Mouse (Mus musculus): ENCODE measurements around the gene Mark2. TPM values are rescaled to one million over a fixed set of nuclear protein-coding genes. Genes with fewer than 3 reads are reported as not detected.

The Mark2 gene
- polyA plus RNA-seq, 1 experiment from 2014 or later = 51.9 TPM

- ATAC-seq (ENCODE audit: low FRiP score, low TSS enrichment) = no peak
- H3K36me3 ChIP-seq (ENCODE audit: control insufficient read depth, insufficient read depth, low read length) = no peaks in the 10 kb centered on the region
- H3K9me3 ChIP-seq (ENCODE audit: control insufficient read depth, low read length) = no peaks in the 10 kb centered on the region
- H3K27me3 ChIP-seq (ENCODE audit: control insufficient read depth, insufficient read depth, low read length) = no peaks in the 10 kb centered on the region
- H3K4me2 ChIP-seq (replicated peaks; ENCODE audit: low read depth, low read length) = no peak overlapping the region
- H3K4me3 ChIP-seq (ENCODE audit: low read length) = no peak overlapping the region
- H3K9ac ChIP-seq (ENCODE audit: low read depth, low read length) = no peak overlapping the region
- WGBS = 75% methylated on average over 8 of the region's 8 CpGs
- H3K27ac ChIP-seq (ENCODE audit: low read depth, low read length) = no peak overlapping the region; the same call in 1 of the 2 replicates
- H3K4me1 ChIP-seq (ENCODE audit: control insufficient read depth, insufficient read depth, low read length) = peaks cover 27% of the 10 kb centered on the region
Measured at GRCm38 (mm10) chr19:7314976-7315586, 26.6 kb downstream of the Mark2 start.

DNA sequence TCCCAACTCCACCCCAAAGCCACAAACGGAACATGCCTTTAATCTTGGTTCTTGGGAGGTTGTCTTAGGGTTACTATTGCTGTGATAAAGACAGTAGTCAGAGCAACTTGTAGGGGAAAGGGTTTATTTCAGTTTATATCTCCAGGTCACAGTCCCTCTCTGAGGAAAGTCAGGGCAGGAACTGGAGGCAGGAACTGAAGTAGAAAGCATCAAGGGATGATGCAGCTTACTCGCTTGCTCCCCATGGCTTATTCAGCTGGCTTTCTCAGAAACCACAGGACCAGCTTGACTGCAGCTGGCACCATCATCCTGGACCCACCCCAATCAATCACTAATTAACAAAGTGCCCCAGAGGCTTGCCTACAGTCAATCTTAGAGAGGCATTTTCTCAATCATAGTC lies 28.0 kb downstream of the Mark2 start:
- Histone ChIP-seq H3K4me3 (ENCODE audit: low read length) (no peak overlapping the region), H3K27ac (ENCODE audit: low read depth, low read length) (no peak overlapping the region), H3K9ac (ENCODE audit: low read depth, low read length) (no peak overlapping the region), H3K9me3 (ENCODE audit: control insufficient read depth, low read length) (no peaks in the 10 kb centered on the region), H3K36me3 (ENCODE audit: control insufficient read depth, insufficient read depth, low read length) (no peaks in the 10 kb centered on the region), H3K27me3 (ENCODE audit: control insufficient read depth, insufficient read depth, low read length) (no peaks in the 10 kb centered on the region), H3K4me1 (ENCODE audit: control insufficient read depth, insufficient read depth, low read length) (peaks cover 41% of the 10 kb centered on the region), H3K4me2 (replicated peaks; ENCODE audit: low read depth, low read length) (no peak overlapping the region)
- ATAC-seq (ENCODE audit: low FRiP score, low TSS enrichment) = no peak
- 84% methylated on average over 2 of the region's 2 CpGs for WGBS

GRCm38 (mm10) chr19:7311306-7311705 lies 30.4 kb downstream of the Mark2 start:
- Histone ChIP-seq H3K9ac (ENCODE audit: low read depth, low read length) (no peak overlapping the region), H3K4me2 (replicated peaks; ENCODE audit: low read depth, low read length) (no peak overlapping the region), H3K4me1 (ENCODE audit: control insufficient read depth, insufficient read depth, low read length) (peaks cover 63% of the 10 kb centered on the region), H3K9me3 (ENCODE audit: control insufficient read depth, low read length) (no peaks in the 10 kb centered on the region), H3K36me3 (ENCODE audit: control insufficient read depth, insufficient read depth, low read length) (no peaks in the 10 kb centered on the region), H3K27me3 (ENCODE audit: control insufficient read depth, insufficient read depth, low read length) (no peaks in the 10 kb centered on the region), H3K27ac (ENCODE audit: low read depth, low read length) (peak overlapping the region; percentile 81), H3K4me3 (ENCODE audit: low read length) (no peak overlapping the region)
- 53% methylated on average over 10 of the region's 10 CpGs for WGBS
- ATAC-seq (ENCODE audit: low FRiP score, low TSS enrichment) = no peak

GRCm38 (mm10) chr19:7310704-7311103 lies 31.0 kb downstream of the Mark2 start:
- H3K4me2 ChIP-seq (replicated peaks; ENCODE audit: low read depth, low read length) = no peak overlapping the region
- H3K9me3 ChIP-seq (ENCODE audit: control insufficient read depth, low read length) = no peaks in the 10 kb centered on the region
- peak; percentile 70; the same call in 1 of the 2 replicates for ATAC-seq (ENCODE audit: low FRiP score, low TSS enrichment)
- H3K27me3 ChIP-seq (ENCODE audit: control insufficient read depth, insufficient read depth, low read length) = no peaks in the 10 kb centered on the region
- 0 out of 2 replicates have a peak overlapping the region, but pooled peaks have one; percentile 28 for H3K9ac ChIP-seq (ENCODE audit: low read depth, low read length)
- H3K36me3 ChIP-seq (ENCODE audit: control insufficient read depth, insufficient read depth, low read length) = no peaks in the 10 kb centered on the region
- 12% methylated on average over 5 of the region's 5 CpGs for WGBS
- peak overlapping the region; percentile 81 for H3K27ac ChIP-seq (ENCODE audit: low read depth, low read length)
- H3K4me3 ChIP-seq (ENCODE audit: low read length) = no peak overlapping the region
- peaks cover 66% of the 10 kb centered on the region for H3K4me1 ChIP-seq (ENCODE audit: control insufficient read depth, insufficient read depth, low read length)

DNA sequence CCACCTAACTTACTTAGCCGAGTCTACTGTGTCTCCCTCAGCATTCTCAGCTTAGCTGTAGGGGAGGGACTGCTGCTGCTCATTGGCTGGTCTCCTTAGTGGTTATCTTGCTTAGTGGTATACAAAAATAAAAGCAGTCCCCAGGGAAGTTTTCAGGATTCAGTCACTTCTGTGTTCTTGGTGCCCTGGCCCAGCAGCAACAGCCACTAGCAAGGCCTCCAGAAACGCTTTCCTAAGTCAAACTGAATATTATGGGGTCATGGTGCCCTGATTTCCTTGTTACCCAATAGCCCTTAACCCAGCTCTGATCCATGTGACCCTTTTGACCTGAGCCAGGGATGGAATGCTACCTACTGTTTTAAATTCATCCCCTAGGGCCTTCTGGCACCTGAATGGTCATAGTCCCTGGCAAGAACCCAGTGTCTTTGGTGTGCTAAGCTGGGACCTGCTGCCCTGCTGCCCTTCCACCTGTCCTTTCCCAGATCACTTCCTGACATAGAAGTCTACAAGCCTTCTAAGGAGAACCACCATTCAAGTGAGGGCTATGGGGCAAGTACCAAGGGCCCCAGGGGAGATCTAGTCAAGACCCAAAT lies 31.8 kb downstream of the Mark2 start:
- peak overlapping the region; percentile 81; the same call in 1 of the 2 replicates for H3K27ac ChIP-seq (ENCODE audit: low read depth, low read length)
- 50% methylated on average over 2 of the region's 2 CpGs for WGBS

DNA sequence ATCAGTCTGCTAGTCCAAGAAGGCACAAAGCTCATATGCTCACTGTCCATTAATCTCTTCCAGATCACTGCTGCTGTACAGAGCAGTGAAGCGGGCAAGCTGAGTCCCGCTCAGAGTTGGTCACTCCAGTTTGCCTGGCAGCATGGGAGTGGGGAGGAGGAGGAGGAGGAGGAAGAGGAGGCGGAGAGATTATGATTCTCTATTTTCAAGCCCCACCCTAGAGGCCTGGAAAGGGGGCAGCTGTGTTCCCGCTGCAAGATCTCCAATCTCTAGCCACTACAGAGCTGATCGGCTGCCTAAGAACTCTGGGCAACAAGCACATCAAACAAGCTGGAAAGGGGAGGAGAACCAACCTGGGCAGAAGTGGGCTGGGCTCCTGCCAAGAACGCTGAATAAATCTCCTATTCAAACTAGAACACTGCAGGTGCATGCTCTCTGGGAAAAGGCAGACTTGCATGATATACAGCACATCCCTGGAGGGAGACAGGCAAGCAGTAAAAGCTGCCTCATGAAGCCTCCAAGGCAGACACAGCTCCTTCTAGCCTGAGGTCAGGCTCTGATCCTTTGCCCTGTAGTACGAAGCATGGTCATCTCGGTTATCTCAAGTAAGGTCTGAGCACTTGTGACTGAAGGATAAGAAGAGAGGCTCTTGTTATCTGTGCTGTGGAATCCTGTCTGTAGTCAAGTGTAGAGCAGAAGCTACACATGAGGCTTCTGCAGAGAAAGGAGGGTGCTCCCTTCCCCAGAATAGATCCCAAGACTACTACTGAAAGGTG lies 33.5 kb downstream of the Mark2 start:
- peak; percentile 71 for ATAC-seq (ENCODE audit: low FRiP score, low TSS enrichment)
- WGBS = 21% methylated on average over 8 of the region's 8 CpGs
- Histone ChIP-seq H3K4me2 (replicated peaks; ENCODE audit: low read depth, low read length) (peak overlapping the region; percentile 25), H3K27me3 (ENCODE audit: control insufficient read depth, insufficient read depth, low read length) (no peaks in the 10 kb centered on the region), H3K4me1 (ENCODE audit: control insufficient read depth, insufficient read depth, low read length) (peaks cover 65% of the 10 kb centered on the region), H3K36me3 (ENCODE audit: control insufficient read depth, insufficient read depth, low read length) (no peaks in the 10 kb centered on the region), H3K4me3 (ENCODE audit: low read length) (no peak overlapping the region), H3K9ac (ENCODE audit: low read depth, low read length) (peak overlapping the region; percentile 42), H3K27ac (ENCODE audit: low read depth, low read length) (peak overlapping the region; percentile 77), H3K9me3 (ENCODE audit: control insufficient read depth, low read length) (no peaks in the 10 kb centered on the region)

More for the DNA sequence above, 31.8 kb downstream of the Mark2 start:
- Histone ChIP-seq H3K36me3 (ENCODE audit: control insufficient read depth, insufficient read depth, low read length) (no peaks in the 10 kb centered on the region), H3K4me3 (ENCODE audit: low read length) (no peak overlapping the region), H3K9ac (ENCODE audit: low read depth, low read length) (no peak overlapping the region), H3K4me1 (ENCODE audit: control insufficient read depth, insufficient read depth, low read length) (peaks cover 66% of the 10 kb centered on the region), H3K9me3 (ENCODE audit: control insufficient read depth, low read length) (no peaks in the 10 kb centered on the region), H3K4me2 (replicated peaks; ENCODE audit: low read depth, low read length) (no peak overlapping the region), H3K27me3 (ENCODE audit: control insufficient read depth, insufficient read depth, low read length) (no peaks in the 10 kb centered on the region)
- no peak for ATAC-seq (ENCODE audit: low FRiP score, low TSS enrichment)

- Histone ChIP-seq H3K4me2 (replicated peaks; ENCODE audit: low read depth, low read length) (no peak overlapping the region), H3K27me3 (ENCODE audit: control insufficient read depth, insufficient read depth, low read length) (no peaks in the 10 kb centered on the region), H3K4me3 (ENCODE audit: low read length) (no peak overlapping the region), H3K4me1 (ENCODE audit: control insufficient read depth, insufficient read depth, low read length) (peaks cover 68% of the 10 kb centered on the region), H3K9me3 (ENCODE audit: control insufficient read depth, low read length) (no peaks in the 10 kb centered on the region), H3K9ac (ENCODE audit: low read depth, low read length) (no peak overlapping the region), H3K27ac (ENCODE audit: low read depth, low read length) (peak overlapping the region; percentile 77), H3K36me3 (ENCODE audit: control insufficient read depth, insufficient read depth, low read length) (no peaks in the 10 kb centered on the region)
- 21% methylated on average over 3 of the region's 3 CpGs for WGBS
- ATAC-seq (ENCODE audit: low FRiP score, low TSS enrichment) = no peak; the same call in 1 of the 2 replicates
Measured at GRCm38 (mm10) chr19:7306968-7307367, 34.7 kb downstream of the Mark2 start.

DNA sequence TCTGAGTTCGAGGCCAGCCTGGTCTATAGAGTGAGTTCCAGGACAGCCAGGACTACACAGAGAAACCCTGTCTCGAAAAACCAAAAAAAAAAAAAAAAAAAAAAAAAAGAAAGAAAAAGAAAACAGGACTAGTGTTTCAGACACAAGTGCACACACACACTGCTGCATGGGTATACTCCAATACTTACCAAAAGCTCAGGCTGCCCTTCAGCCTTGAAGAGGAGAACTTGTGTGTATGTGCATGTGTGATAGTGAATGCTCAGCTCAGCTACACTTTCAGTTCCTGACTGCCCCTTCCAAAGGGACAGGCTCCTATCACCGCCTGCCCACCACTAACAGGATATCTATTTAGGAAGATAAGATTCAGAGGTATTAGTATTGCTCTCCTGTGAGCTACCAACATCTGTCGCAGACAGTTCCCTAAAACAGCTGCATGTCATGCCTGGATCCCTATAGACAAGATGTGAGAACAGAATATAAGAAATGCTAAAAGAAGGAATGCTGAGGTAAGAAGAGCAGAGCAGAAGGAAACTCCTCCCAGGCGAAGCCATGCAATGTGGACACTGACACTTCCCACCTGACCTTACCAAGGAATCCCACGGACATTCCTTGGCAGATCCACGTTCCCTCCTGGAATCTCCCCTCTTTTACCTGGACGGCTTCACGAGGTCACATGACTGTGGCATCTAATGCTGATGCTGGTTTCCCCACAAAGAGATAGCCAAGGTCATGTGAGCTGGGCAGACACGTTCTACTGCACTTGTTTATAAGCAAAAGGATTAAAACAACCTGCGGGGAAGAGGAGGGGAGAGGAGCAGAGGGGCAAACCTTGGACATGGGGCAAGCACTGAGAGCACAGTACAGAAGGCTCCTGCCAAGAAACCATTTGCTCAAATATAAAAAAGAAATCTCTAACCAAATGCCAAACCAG lies 36.0 kb downstream of the Mark2 start:
- ATAC-seq (ENCODE audit: low FRiP score, low TSS enrichment) = no peak
- H3K27me3 ChIP-seq (ENCODE audit: control insufficient read depth, insufficient read depth, low read length) = no peaks in the 10 kb centered on the region
- no peaks in the 10 kb centered on the region for H3K36me3 ChIP-seq (ENCODE audit: control insufficient read depth, insufficient read depth, low read length)
- H3K27ac ChIP-seq (ENCODE audit: low read depth, low read length) = 0 out of 2 replicates have a peak overlapping the region, but pooled peaks have one; percentile 77
- no peak overlapping the region for H3K4me3 ChIP-seq (ENCODE audit: low read length)
- H3K4me2 ChIP-seq (replicated peaks; ENCODE audit: low read depth, low read length) = no peak overlapping the region
- no peak overlapping the region for H3K9ac ChIP-seq (ENCODE audit: low read depth, low read length)
- H3K4me1 ChIP-seq (ENCODE audit: control insufficient read depth, insufficient read depth, low read length) = peaks cover 58% of the 10 kb centered on the region
- H3K9me3 ChIP-seq (ENCODE audit: control insufficient read depth, low read length) = no peaks in the 10 kb centered on the region
- WGBS = 76% methylated on average over 10 of the region's 11 CpGs

Data from kidney, embryonic 14.5 days (tissue).